Mouse (Mus musculus): Measurements from ENCODE around the gene Naa20. TPM values are rescaled to one million over a fixed set of nuclear protein-coding genes. Genes with fewer than 3 reads are reported as not detected.
"Not testable (repeated sequence)": the region's sequence is repeated elsewhere in the genome, so short reads cannot be mapped to it uniquely, and the experiment has no call there.

The Naa20 gene
- total RNA-seq, 2 experiments from 2014 or later = 71.8 to 80.8 TPM

- Histone ChIP-seq H3K4me3 (no peak overlapping the region), H3K27ac (peak overlapping the region; percentile 84)
- peak; percentile 42 for TF ChIP-seq CTCF (IDR thresholded peaks at IDR 0.05)
- DNase-seq (ENCODE audit: extremely low spot score in 1 of 2, low spot score in 2 of 2) = peak; percentile 53
- intact Hi-C loops (cut with DNase I) = loop anchor here (1.0 to 5.0 kb wide), 2 partner anchors 28 to 36 kb away; no protein-coding TSS in a partner anchor
These were observed 13.7 kb upstream of the Naa20 start for GRCm38 (mm10) chr2:145887937-145888765.

GRCm38 (mm10) chr2:145888766-145889480 is 13.0 kb upstream of the Naa20 start:
- peak overlapping the region; percentile 73 for H3K27ac ChIP-seq
- DNase-seq (ENCODE audit: extremely low spot score in 1 of 2, low spot score in 2 of 2) = no peak

GRCm38 (mm10) chr2:145890571-145890970 is 11.3 kb upstream of the Naa20 start:
- intact Hi-C loops (cut with DNase I) = no loop called here
- no peak overlapping the region for H3K27ac ChIP-seq
- H3K4me3 ChIP-seq = no peak overlapping the region
- TF ChIP-seq CTCF (IDR thresholded peaks at IDR 0.05) = no peak
- no peak for DNase-seq (ENCODE audit: extremely low spot score in 1 of 2, low spot score in 2 of 2)

More at GRCm38 (mm10) chr2:145888766-145889480, 13.0 kb upstream of the Naa20 start:
- no peak for TF ChIP-seq CTCF (IDR thresholded peaks at IDR 0.05)
- intact Hi-C loops (cut with DNase I) = loop anchor here (1.0 to 5.0 kb wide), 2 partner anchors 29 to 37 kb away; no protein-coding TSS in a partner anchor
- H3K4me3 ChIP-seq = no peak overlapping the region

GRCm38 (mm10) chr2:145893756-145894155 is 8.1 kb upstream of the Naa20 start:
- TF ChIP-seq CTCF (IDR thresholded peaks at IDR 0.05) = no peak

GRCm38 (mm10) chr2:145898106-145898505 is 3.8 kb upstream of the Naa20 start:
- Histone ChIP-seq H3K4me3 (no peak overlapping the region), H3K27ac (no peak overlapping the region)
- TF ChIP-seq CTCF (IDR thresholded peaks at IDR 0.05) = no peak
- DNase-seq (ENCODE audit: extremely low spot score in 1 of 2, low spot score in 2 of 2) = no peak
- intact Hi-C loops (cut with DNase I) = no loop called here

More at GRCm38 (mm10) chr2:145893756-145894155, 8.1 kb upstream of the Naa20 start:
- no peak overlapping the region for H3K27ac ChIP-seq
- intact Hi-C loops (cut with DNase I) = no loop called here
- DNase-seq (ENCODE audit: extremely low spot score in 1 of 2, low spot score in 2 of 2) = no peak
- H3K4me3 ChIP-seq = no peak overlapping the region

GRCm38 (mm10) chr2:145900318-145900717 is 1.6 kb upstream of the Naa20 start:
- DNase-seq (ENCODE audit: extremely low spot score in 1 of 2, low spot score in 2 of 2); H3K27ac ChIP-seq; H3K4me3 ChIP-seq: not testable (repeated sequence)
- intact Hi-C loops (cut with DNase I) = loop anchor here (5.0 kb wide), 1 partner anchor 38 kb away; no protein-coding TSS in a partner anchor

GRCm38 (mm10) chr2:145903061-145903901 is 1.4 kb downstream of the Naa20 start:
- H3K4me3 ChIP-seq = peak overlapping the region; percentile 97
- peak; percentile 91 to 94 for DNase-seq (ENCODE audit: extremely low spot score in 1 of 2, low spot score in 2 of 2)
- intact Hi-C loops (cut with DNase I) = loop anchor here (1.0 to 5.0 kb wide), 2 partner anchors 41 to 204 kb away; no protein-coding TSS in a partner anchor
- TF ChIP-seq CTCF (IDR thresholded peaks at IDR 0.05) = peak; percentile 75
- H3K27ac ChIP-seq = peak overlapping the region; percentile 91

- Histone ChIP-seq H3K27ac (peak overlapping the region; percentile 91; the same call in 1 of the 2 replicates), H3K4me3 (peak overlapping the region; percentile 97)
- DNase-seq (ENCODE audit: extremely low spot score in 1 of 2, low spot score in 2 of 2) = no peak
- no peak for TF ChIP-seq CTCF (IDR thresholded peaks at IDR 0.05)
- intact Hi-C loops (cut with DNase I) = loop anchor here (1.0 to 5.0 kb wide), 2 partner anchors 42 to 205 kb away; no protein-coding TSS in a partner anchor
These were observed 2.2 kb downstream of the Naa20 start for GRCm38 (mm10) chr2:145903983-145904616.

- Histone ChIP-seq H3K4me3 (no peak overlapping the region), H3K27ac (no peak overlapping the region)
- TF ChIP-seq CTCF (IDR thresholded peaks at IDR 0.05) = no peak
- no peak for DNase-seq (ENCODE audit: extremely low spot score in 1 of 2, low spot score in 2 of 2)
- intact Hi-C loops (cut with DNase I) = no loop called here
These were observed 3.3 kb downstream of the Naa20 start for GRCm38 (mm10) chr2:145905156-145905555.

GRCm38 (mm10) chr2:145905884-145906283 is 4.0 kb downstream of the Naa20 start:
- intact Hi-C loops (cut with DNase I); DNase-seq (ENCODE audit: extremely low spot score in 1 of 2, low spot score in 2 of 2); H3K27ac ChIP-seq; H3K4me3 ChIP-seq: not testable (repeated sequence)
- peak; percentile 54 for TF ChIP-seq CTCF (IDR thresholded peaks at IDR 0.05)

Data from left cerebral cortex, adult 2 months (tissue).